Comparison of ENCODE assay signal across 8 mouse cellular contexts in the genomic region with DNA sequence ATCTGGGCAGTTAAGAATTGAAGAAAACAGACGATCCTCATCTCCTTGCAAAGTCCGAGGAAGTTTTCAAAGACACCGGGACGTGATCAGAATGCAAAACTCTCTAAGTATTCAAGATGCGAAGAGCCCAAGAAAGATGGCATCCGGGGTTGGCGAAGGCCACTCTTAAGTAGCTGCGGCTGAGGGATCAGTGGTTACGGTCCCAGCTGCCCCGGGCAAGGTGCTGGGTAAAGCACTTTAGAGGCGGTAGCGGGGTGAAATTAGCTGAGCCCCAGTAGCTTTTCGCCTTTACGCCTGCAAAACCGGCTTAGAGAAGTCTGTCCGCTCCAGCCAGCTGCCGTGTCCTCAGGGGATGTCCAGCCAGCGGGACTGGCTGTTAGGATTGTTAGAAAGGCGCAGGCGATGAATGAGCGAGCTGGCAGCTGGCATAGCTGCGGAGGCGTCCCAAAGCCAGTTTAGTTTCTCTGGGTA. TPM values are rescaled to one million over a fixed set of nuclear protein-coding genes. Genes with fewer than 3 reads are reported as not detected.
DNase-seq lines count a peak whose midpoint lies in the region; ATAC-seq lines count a peak whose summit lies in the region.

No protein-coding gene starts in this region.

- H3K4me2 ChIP-seq in liver, embryonic 15.5 days, result peak overlapping the region; percentile 67
- H3K4me2 ChIP-seq in neural tube, embryonic 15.5 days, result peak overlapping the region; percentile 99

- intact Hi-C loops in heart, postnatal 10 days (cut with DNase I), result loop anchor here (2.0 to 10.0 kb wide), 3 partner anchors 50 to 770 kb away; no protein-coding TSS in a partner anchor

- no peak for ATAC-seq in liver, embryonic 15.5 days (ENCODE audit: insufficient read depth)
- peak; percentile 54 for ATAC-seq in neural tube, embryonic 15.5 days (ENCODE audit: low FRiP score)

- no peaks in the 10 kb centered on the region for H3K36me3 ChIP-seq in liver, embryonic 15.5 days (replicated peaks)
- no peaks in the 10 kb centered on the region for H3K36me3 ChIP-seq in neural tube, embryonic 15.5 days

- peaks cover 48% of the 10 kb centered on the region for H3K27me3 ChIP-seq in liver, embryonic 15.5 days
- no peaks in the 10 kb centered on the region for H3K27me3 ChIP-seq in neural tube, embryonic 15.5 days (replicated peaks)

- no peak overlapping the region for H3K9ac ChIP-seq in liver, embryonic 15.5 days
- H3K9ac ChIP-seq in neural tube, embryonic 15.5 days (replicated peaks), result peak overlapping the region; percentile 70

- no peaks in the 10 kb centered on the region for H3K9me3 ChIP-seq in liver, embryonic 15.5 days (replicated peaks)
- no peaks in the 10 kb centered on the region for H3K9me3 ChIP-seq in neural tube, embryonic 15.5 days (replicated peaks)

- peak overlapping the region; percentile 49 for H3K4me3 ChIP-seq in liver, embryonic 15.5 days (replicated peaks)
- peak overlapping the region; percentile 72 for H3K4me3 ChIP-seq in neural tube, embryonic 15.5 days (replicated peaks)

- H3K27ac ChIP-seq in liver, embryonic 15.5 days (replicated peaks), result no peak overlapping the region
- H3K27ac ChIP-seq in neural tube, embryonic 15.5 days (replicated peaks), result peak overlapping the region; percentile 88

- DNase-seq in ovary, postnatal 36 days (ENCODE audit: low spot score), result peak; percentile 40
- DNase-seq in ovary, postnatal 14 days (ENCODE audit: low spot score), result no peak
- peak; percentile 31 for DNase-seq in fat pad, adult 2 months (ENCODE audit: extremely low read depth, low read depth, low spot score)
- DNase-seq in heart, postnatal 10 days, result peak; percentile 66
- DNase-seq in kidney, postnatal 36 days, result peak; percentile 12 to 40
- DNase-seq in thymus, adult 18-20 months, result no peak

- H3K4me1 ChIP-seq in liver, embryonic 15.5 days (replicated peaks), result no peaks in the 10 kb centered on the region
- H3K4me1 ChIP-seq in neural tube, embryonic 15.5 days, result peaks cover 28% of the 10 kb centered on the region

- 1% methylated on average over 23 of the region's 23 CpGs for WGBS in liver, embryonic 15.5 days (ENCODE audit: insufficient replicate concordance)
- WGBS in neural tube, embryonic 15.5 days, result under 1% methylated on average over 23 of the region's 23 CpGs

RNA-seq across cellular contexts. Expression of a gene that starts 0.9 kb away (rescaled TPM):
- total RNA-seq in heart, postnatal 10 days (2021), result 10 to 100 TPM; 56.7 to 69.4 TPM
- 2.0 and 2.3 TPM in 2 replicates for polyA plus RNA-seq in liver, embryonic 15.5 days (2015; fragmentation: Nextera tagmentation; extraction: Ambion mirVana)
- 20.8 and 24.5 TPM in 2 replicates for polyA plus RNA-seq in neural tube, embryonic 15.5 days (2015; fragmentation: Nextera tagmentation; extraction: Ambion mirVana)

RNA-seq across cellular contexts. Expression of a gene that starts 39.3 kb away (rescaled TPM):
- 10 to 100 TPM; 35.5 to 37.9 TPM for total RNA-seq in heart, postnatal 10 days (2021)
- polyA plus RNA-seq in liver, embryonic 15.5 days (2015; fragmentation: Nextera tagmentation; extraction: Ambion mirVana), result 22.4 and 24.6 TPM in 2 replicates
- 38.7 and 39.6 TPM in 2 replicates for polyA plus RNA-seq in neural tube, embryonic 15.5 days (2015; fragmentation: Nextera tagmentation; extraction: Ambion mirVana)

RNA-seq across cellular contexts. Expression of a gene that starts 59.9 kb away (rescaled TPM):
- total RNA-seq in heart, postnatal 10 days (2021), result 10 to 100 TPM; 48.8 to 51.9 TPM
- 15.2 and 15.7 TPM in 2 replicates for polyA plus RNA-seq in liver, embryonic 15.5 days (2015; fragmentation: Nextera tagmentation; extraction: Ambion mirVana)
- 14.7 and 17.0 TPM in 2 replicates for polyA plus RNA-seq in neural tube, embryonic 15.5 days (2015; fragmentation: Nextera tagmentation; extraction: Ambion mirVana)

Comparison
In these comparisons a context has a peak if more than half of its experiments do, and no peak if none do; other contexts are left out.
1. DNase-seq: peak in ovary, postnatal 36 days (single experiment), fat pad, adult 2 months (single experiment), heart, postnatal 10 days (2 of 2) and kidney, postnatal 36 days (2 of 2); none in ovary, postnatal 14 days (single experiment) and thymus, adult 18-20 months (0 of 2).